In genomic region chr17:86437516-86438277, GRCm38 (mm10) we compare ENCODE assay signal across 9 mouse cellular contexts.
DNase-seq lines count a peak whose midpoint lies in the region; ATAC-seq and TF ChIP-seq lines count a peak whose summit lies in the region.
"Had no signal": no experiment of that assay in that cellular context is flagged by ENCODE, and none has a peak within 500 bp of the region (broad histone marks: within the 10 kb centered on the region; RNA-seq: fewer than 3 reads in every experiment).

No protein-coding gene starts in this region.

- H3K79me2 ChIP-seq in heart, adult 2 months (replicated peaks; ENCODE audit: control insufficient read depth, insufficient read depth, low read length), result no peaks in the 10 kb centered on the region

- no peaks in the 10 kb centered on the region for H3K9me3 ChIP-seq in midbrain, embryonic 10.5 days (replicated peaks)
- H3K9me3 ChIP-seq in kidney, embryonic 15.5 days (replicated peaks), result no peaks in the 10 kb centered on the region
- H3K9me3 ChIP-seq: limb, embryonic 13.5 days had no signal

- H3K27me3 ChIP-seq in heart, adult 2 months (ENCODE audit: control insufficient read depth, insufficient read depth, low read length), result no peaks in the 10 kb centered on the region
- no peaks in the 10 kb centered on the region for H3K27me3 ChIP-seq in midbrain, embryonic 10.5 days (ENCODE audit: low read depth, poor library complexity, severe bottlenecking)
- no peaks in the 10 kb centered on the region for H3K27me3 ChIP-seq in kidney, embryonic 15.5 days
- H3K27me3 ChIP-seq: limb, embryonic 13.5 days had no signal

- DNase-seq in CD4-positive, CD25-positive, alpha-beta regulatory T cell, adult 2 months (ENCODE audit: low read depth, low spot score), result peak; percentile 65
- peak; percentile 75 for DNase-seq in T-cell, adult 2 months (ENCODE audit: low spot score)
- DNase-seq in heart, adult 2 months, result peak; percentile 50 to 65
- peak; percentile 37 to 88 for DNase-seq in left cerebral cortex, adult 8-10 months (ENCODE audit: low spot score in 2 of 2)
- DNase-seq in right cerebral cortex, postnatal 4 days, result peak; percentile 55
- DNase-seq in midbrain, embryonic 10.5 days (ENCODE audit: low spot score), result no peak
- no peak for DNase-seq in embryo, embryonic 10 days (ENCODE audit: low spot score)

- H3K9ac ChIP-seq in heart, adult 2 months (ENCODE audit: low read depth, low read length), result peak overlapping the region; percentile 29
- no peak overlapping the region for H3K9ac ChIP-seq in kidney, embryonic 15.5 days
- H3K9ac ChIP-seq: limb, embryonic 13.5 days had no signal

- peak; percentile 60; the same call in 1 of the 2 replicates for TF ChIP-seq EP300 in heart, adult 2 months (IDR thresholded peaks at IDR 0.05; ENCODE audit: insufficient read depth, low read depth, low read length)

- no peak overlapping the region for H3K4me2 ChIP-seq in kidney, embryonic 15.5 days
- H3K4me2 ChIP-seq: limb, embryonic 13.5 days had no signal

- H3K36me3 ChIP-seq in heart, adult 2 months (ENCODE audit: control insufficient read depth, insufficient read depth, low read length), result no peaks in the 10 kb centered on the region
- H3K36me3 ChIP-seq in midbrain, embryonic 10.5 days, result no peaks in the 10 kb centered on the region
- H3K36me3 ChIP-seq in kidney, embryonic 15.5 days, result no peaks in the 10 kb centered on the region
- H3K36me3 ChIP-seq: limb, embryonic 13.5 days had no signal

- H3K27ac ChIP-seq in heart, adult 2 months, result peak overlapping the region; percentile 90
- H3K27ac ChIP-seq in midbrain, embryonic 10.5 days (replicated peaks), result no peak overlapping the region
- no peak overlapping the region for H3K27ac ChIP-seq in kidney, embryonic 15.5 days
- H3K27ac ChIP-seq: limb, embryonic 13.5 days had no signal

- ATAC-seq in kidney, embryonic 15.5 days (replicated peaks; ENCODE audit: low FRiP score), result no peak

- WGBS in heart, adult 2 months, result 54% methylated on average over 20 of the region's 20 CpGs
- 80% methylated on average over 20 of the region's 20 CpGs for WGBS in midbrain, embryonic 10.5 days
- 76% methylated on average over 20 of the region's 20 CpGs for WGBS in kidney, embryonic 15.5 days

- TF ChIP-seq POLR2A in heart, adult 2 months (IDR thresholded peaks at IDR 0.05; ENCODE audit: insufficient read depth, low read depth, low read length), result peak; percentile 62

- H3K4me1 ChIP-seq in heart, adult 2 months (ENCODE audit: control insufficient read depth, insufficient read depth, low read length), result peaks cover 18% of the 10 kb centered on the region
- H3K4me1 ChIP-seq in midbrain, embryonic 10.5 days, result no peaks in the 10 kb centered on the region
- no peaks in the 10 kb centered on the region for H3K4me1 ChIP-seq in kidney, embryonic 15.5 days

- intact Hi-C loops in heart, adult 2 months (cut with DNase I), result loop anchor here (5.0 kb wide), 1 partner anchor 70 kb away; no protein-coding TSS in a partner anchor

- no peak for TF ChIP-seq CTCF in heart, adult 2 months (IDR thresholded peaks at IDR 0.05)

- H3K4me3 ChIP-seq in heart, adult 2 months, result peak overlapping the region; percentile 44
- no peak overlapping the region for H3K4me3 ChIP-seq in midbrain, embryonic 10.5 days
- no peak overlapping the region for H3K4me3 ChIP-seq in kidney, embryonic 15.5 days (replicated peaks)
- H3K4me3 ChIP-seq: limb, embryonic 13.5 days had no signal

Comparison
In these comparisons a context has a peak if more than half of its experiments do, and no peak if none do; other contexts are left out.
1. DNase-seq: peak in CD4-positive, CD25-positive, alpha-beta regulatory T cell, adult 2 months (single experiment), T-cell, adult 2 months (single experiment), heart, adult 2 months (2 of 2), left cerebral cortex, adult 8-10 months (2 of 2) and right cerebral cortex, postnatal 4 days (single experiment); none in midbrain, embryonic 10.5 days (single experiment) and embryo, embryonic 10 days (single experiment).